Mouse (Mus musculus) layer of hippocampus, adult 18-20 months (tissue): ENCODE results near the gene Cnbd2. TPM values are rescaled to one million over a fixed set of nuclear protein-coding genes. Genes with fewer than 3 reads are reported as not detected.

Experiments
- DNase-seq, 2 experiments: peaks; one replicate each; pipeline ENCODE4 v3.0.0; 2022; ENCODE audit warnings: low spot score in 2 of 2
- total RNA-seq, 2 experiments: library from RNA; stranded (reverse); gene quantifications; 2 replicates each; pipeline ENCODE4 v1.2.3; 2021

Cnbd2 gene
- total RNA-seq, 2 experiments from 2014 or later = 5.4 to 6.7 TPM

GRCm38 (mm10) chr2:156310945-156311344, 1.2 kb upstream of the Cnbd2 start:
- DNase-seq = no peak

DNA sequence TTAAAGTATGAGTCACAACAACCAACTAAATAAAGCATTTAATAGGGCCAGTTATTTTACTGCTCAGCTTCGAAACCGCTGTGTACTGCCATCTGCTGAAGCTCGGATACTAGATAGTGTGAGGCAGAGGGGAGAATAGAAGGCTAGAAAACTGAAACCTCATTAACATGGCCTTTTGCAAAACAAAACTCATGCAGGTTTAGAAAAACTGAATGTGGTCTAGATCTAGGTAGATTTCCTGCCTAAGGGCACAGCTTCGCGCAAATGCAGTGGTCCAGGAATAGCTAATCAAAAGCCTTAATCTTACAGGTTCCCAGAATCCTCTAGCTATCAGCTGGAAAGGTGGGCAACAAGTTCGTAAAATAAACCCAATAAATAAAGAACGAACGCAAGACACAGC, 658 bp upstream of the Cnbd2 start:
- no peak for DNase-seq

DNA sequence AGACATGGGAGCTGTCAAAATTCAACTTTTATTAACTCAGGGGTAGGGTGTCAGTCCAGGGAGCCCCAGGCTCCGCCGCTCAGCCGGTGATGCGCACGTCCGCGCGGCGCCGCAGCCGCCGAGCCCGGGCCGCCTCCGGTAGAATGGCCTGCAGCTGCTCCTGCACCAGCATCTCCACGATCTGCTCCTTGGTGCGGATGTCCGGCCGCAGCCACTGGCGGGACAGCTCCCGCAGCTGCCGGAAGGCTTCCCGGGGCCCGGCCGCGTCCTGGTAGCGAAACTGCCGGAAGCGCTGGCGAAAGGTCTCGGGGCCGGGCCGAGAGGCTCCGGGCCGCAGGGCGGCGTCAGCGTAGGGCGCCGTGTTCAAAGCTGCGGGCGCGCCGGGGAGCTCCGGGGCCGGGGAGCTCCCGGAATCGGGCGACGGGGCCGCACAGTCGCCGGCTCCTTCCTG, 233 bp upstream of the Cnbd2 start:
- peak; percentile 34 to 52 for DNase-seq

GRCm38 (mm10) chr2:156313153-156313552, 1.1 kb downstream of the Cnbd2 start:
- no peak for DNase-seq

GRCm38 (mm10) chr2:156314811-156315210, 2.7 kb downstream of the Cnbd2 start:
- DNase-seq = no peak

DNA sequence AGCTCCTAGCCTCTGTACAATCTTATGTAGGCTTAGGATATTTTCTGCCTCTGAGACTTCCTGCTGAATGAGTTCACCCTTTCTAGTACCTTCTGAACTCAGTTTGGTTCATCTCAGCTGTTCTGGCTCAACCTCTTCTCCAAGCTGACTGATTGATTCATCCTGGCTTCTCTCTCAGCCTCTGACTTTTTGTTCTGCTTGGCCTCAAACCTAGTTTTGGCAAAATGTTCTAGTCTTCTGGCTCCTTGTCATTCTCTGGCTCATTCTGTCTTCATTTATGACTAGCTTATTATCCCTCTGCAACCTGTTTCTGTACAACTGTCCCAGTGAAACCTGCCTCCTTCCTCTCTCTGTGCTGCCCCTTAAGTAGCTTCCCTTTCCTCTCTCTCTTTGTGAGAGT, 6.4 kb downstream of the Cnbd2 start:
- no peak for DNase-seq

DNA sequence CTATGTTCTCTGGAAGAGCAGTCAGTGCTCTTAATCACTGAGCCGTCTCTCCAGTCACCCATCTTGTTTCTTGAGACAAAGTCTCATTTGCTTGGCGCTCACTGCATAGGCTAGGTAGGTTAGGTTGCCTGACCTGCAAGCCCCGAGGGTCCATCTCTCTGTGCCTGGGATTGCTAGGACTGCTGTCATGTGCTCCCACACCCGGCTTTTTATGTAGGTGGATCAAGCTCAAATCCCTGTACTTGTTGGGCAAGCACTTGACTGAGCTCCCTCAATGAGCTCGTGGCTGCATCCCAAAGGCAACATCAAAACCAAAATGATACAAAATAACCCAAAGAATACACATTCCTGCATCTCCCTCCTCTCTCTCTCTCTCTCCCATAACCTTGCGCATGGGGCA, 9.4 kb downstream of the Cnbd2 start:
- no peak for DNase-seq

DNA sequence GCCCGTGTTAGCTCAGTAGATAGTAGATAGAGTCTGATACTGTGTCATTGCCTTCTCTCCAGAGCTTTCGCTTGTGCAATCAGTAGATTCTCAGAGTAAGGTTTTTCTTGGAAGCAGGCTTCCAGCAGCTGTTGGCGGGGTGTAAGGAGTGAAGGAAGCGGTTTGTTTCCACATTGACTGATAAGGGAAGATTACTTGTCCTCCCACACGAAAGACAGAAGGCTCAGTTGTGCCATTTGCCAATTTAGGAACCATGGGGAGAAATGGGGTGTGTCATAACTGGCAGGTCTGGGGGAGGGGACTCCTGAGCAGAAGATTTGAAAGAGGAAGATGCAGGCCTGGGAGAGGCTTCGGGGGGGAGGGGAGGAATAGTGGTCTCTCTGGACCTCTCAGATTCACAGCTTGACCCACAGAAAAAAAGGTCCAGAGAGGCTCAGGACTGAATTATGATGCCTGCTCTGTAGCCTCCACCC, 12.1 kb downstream of the Cnbd2 start:
- DNase-seq = peak; percentile 50 to 61

DNA sequence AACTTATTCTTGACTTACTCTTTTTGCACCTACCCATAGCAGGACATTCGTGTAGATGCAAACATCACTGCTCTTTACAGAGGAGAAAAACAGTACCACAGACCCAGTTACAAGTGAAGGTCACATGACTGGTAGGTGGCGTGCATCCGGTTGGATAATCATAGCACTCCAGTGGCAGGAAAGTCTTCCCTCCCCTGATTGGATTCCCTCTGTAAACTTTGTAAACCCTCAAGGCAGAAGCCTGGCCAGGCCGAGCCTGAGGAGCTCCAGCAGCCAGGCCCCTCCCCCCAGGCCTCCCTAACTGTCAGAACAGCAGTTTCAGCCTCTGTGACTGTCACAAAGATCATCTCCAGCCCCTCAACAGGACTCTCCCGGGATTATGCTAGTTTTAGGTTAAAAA, 12.6 kb downstream of the Cnbd2 start:
- DNase-seq = no peak

DNA sequence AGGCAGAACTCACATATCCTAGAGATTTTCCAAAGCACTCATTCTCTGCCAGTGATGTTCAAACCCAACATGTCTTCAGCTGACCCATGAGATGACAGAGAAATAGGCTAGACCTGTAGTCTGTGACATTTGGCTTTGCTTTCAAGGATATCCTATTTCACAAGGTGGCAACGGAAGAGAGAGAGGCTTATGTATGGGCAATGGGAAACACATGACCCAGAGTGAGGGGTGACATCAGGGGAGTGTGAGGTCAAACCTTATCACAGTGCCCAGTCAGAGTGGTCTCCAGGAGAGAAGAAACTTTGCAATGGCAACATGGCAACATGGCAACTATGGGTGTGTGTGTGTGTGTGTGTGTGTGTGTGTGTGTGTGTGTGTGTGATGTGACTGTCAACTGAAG, 18.6 kb downstream of the Cnbd2 start:
- DNase-seq = no peak

DNA sequence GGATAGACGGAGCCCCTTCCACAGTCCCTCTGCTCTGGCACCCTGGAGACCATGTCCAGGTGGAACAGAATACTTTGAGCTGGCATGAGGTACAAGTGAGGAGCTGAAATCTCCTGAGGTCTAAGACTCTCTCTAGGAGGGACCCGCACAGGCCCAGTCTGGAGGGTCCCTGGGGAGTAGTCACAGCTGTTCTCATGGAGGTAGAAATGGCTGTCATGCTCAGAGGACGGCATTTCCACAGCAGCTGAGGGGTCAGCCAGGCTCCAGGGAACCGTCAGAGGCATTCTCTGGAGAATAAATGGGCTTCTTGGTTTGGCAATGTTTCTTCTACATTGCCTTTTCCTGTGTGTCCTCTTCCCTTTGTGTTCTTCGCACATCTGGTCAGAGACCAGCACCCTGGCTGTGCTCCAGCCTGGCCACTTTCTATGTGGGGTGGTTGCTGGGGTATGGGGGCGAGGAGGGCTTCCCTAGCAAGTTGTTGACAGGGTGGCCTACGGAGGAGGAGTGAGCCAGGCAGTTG, 19.4 kb downstream of the Cnbd2 start:
- no peak for DNase-seq

- DNase-seq = no peak
Measured at GRCm38 (mm10) chr2:156340078-156340477, 28.0 kb downstream of the Cnbd2 start.

DNA sequence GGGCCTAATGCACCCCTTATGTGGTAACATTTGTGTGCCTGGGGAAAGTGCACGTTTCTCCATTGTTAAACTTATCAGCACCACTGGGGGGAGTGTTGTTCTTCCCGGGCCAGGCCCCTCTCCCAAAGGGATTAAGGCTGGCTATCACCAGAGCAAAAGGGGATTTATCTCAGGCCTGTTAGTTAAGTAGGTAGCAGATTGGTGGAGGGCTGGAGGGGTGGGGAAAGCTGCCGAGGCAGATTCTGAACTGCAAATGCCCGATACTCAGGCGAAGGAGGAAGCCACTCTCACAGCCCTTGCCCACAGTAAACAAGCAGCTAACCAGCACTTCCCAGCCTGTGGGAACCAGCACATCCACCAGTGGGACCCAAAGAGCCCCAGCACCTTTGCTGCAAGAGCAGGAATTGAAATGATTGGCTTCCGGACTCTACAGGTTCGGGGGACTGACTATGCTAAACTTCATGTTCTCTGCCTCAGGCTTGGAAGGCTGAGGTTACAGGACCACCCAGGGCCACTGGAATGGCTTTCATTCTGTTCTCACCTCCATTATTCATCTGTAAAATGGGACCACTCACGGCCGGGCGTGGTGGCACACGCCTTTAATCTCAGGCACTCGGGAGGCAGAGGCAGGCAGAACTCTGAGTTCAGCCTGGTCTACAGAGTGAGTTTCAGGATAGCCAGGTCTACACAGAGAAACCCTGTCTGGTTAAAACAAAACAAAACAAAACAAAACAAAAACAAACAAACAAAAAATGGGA, 32.9 kb downstream of the Cnbd2 start:
- peak in 1 of 2 experiments; percentile 49 for DNase-seq

DNA sequence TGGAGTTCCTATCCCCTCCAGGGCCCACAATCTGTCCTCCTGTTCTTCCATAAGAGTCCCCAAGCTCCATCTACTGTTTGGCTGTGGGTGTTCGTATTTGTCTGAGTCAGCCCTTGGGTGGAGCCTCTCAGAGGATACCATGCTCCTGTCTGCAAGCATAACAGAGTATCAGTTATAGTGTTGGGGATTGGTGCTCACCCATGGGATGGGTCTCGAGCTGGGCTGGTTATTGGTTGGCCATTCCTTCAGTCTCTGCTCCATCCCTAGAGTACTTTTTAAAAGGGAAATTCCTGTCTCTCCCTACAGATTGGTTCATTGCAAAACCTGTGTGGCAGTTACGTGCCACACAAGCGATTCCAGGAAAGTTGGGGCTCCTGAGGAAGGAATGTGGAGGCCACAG, 36.7 kb downstream of the Cnbd2 start:
- DNase-seq = no peak

DNA sequence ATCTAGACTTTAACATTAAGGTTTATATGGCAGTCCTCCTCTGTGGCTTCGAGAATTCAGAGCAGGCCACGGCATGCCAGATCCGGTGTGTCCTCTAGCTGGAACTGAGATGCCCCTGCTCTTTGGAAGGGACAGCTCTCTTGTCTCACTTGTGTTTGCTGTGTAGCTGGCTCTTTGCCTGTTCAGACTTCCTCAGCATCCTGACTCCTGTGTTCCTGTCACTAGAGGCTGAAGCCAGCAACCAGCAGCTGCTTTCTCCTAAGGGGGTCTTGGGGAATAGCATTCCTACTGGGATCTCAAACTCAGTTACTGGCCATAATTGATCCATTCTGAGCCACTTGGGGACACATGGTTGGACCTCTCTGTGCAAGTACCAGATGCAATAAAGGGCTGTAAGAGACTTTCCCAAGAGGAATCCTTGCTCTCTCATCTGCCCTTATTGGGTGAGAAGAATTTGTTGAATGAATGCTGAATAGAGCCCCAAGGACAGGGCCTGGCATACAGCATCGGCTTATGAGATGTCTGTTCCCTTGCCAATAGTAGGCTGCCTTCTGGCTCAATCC, 37.3 kb downstream of the Cnbd2 start:
- no peak for DNase-seq

DNA sequence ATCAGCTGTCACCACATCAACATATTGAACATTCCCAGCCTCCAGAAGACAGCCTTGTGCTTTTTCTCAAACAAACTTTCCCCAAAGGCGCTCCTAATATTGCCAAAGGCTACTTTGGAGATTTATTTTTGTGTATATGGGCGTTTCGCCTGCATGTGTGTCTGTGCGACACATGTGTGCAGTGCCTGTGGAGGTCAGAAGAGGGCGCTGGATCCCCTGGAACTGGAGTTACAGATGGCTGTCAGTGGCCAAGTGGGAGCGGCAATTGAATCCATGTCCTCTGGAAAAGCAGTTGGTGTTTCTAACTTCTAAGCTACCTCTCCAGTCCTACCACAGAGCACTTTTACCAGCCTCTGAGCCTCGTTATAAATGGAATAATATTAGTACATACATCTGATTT, 39.1 kb downstream of the Cnbd2 start:
- DNase-seq = no peak

GRCm38 (mm10) chr2:156352413-156353165, 40.5 kb downstream of the Cnbd2 start:
- no peak for DNase-seq

- no peak for DNase-seq
Measured at GRCm38 (mm10) chr2:156353265-156353692, 41.2 kb downstream of the Cnbd2 start.

GRCm38 (mm10) chr2:156356031-156356430, 43.9 kb downstream of the Cnbd2 start:
- DNase-seq = peak in 1 of 2 experiments; percentile 47

DNA sequence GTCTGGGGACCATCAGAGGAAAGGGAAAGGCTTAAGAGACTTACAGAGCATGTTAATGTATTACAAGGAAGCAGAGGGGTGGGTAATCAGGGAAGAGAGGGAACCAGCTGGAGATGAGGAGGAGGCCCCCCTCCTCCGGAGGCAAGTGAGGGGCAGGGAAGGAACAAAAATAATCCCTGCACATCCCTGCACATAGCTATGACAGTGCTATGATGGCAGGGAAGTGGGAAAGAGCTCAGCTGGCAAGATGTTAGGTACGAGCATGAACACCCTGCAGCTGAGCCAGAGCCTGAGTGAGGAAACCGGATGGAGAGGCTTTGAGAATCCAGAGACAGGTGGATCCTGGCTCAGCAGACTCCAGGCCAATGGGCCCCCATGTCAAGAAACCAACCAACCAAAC, 56.4 kb downstream of the Cnbd2 start:
- peak in 1 of 2 experiments; percentile 34 for DNase-seq

GRCm38 (mm10) chr2:156370896-156371295, 58.8 kb downstream of the Cnbd2 start:
- DNase-seq = no peak

GRCm38 (mm10) chr2:156376956-156377355, 64.9 kb downstream of the Cnbd2 start:
- DNase-seq = no peak
